ENCODE assay signal across 8 mouse cellular contexts in genomic region chr7:92777108-92777973, GRCm38 (mm10). TPM values are rescaled to one million over a fixed set of nuclear protein-coding genes. Genes with fewer than 3 reads are reported as not detected.
DNase-seq lines count a peak whose midpoint lies in the region; ATAC-seq and TF ChIP-seq lines count a peak whose summit lies in the region.

No protein-coding gene starts in this region.

- H3K4me3 ChIP-seq in embryonic facial prominence, embryonic 10.5 days, result peak overlapping the region; percentile 46
- no peak overlapping the region for H3K4me3 ChIP-seq in intestine, embryonic 16.5 days (ENCODE audit: low read length)
- H3K4me3 ChIP-seq in midbrain, embryonic 11.5 days (ENCODE audit: low read depth, low read length), result no peak overlapping the region; the same call in 1 of the 2 replicates
- H3K4me3 ChIP-seq in stomach, postnatal 0 days (ENCODE audit: low read depth, low read length), result peak overlapping the region; percentile 27

- no peak; the same call in 1 of the 2 replicates for TF ChIP-seq CTCF in stomach, postnatal 0 days (IDR thresholded peaks at IDR 0.05; ENCODE audit: low read depth)

- H3K36me3 ChIP-seq in embryonic facial prominence, embryonic 10.5 days (replicated peaks), result no peaks in the 10 kb centered on the region
- H3K36me3 ChIP-seq in intestine, embryonic 16.5 days (ENCODE audit: control insufficient read depth, insufficient read depth, low read length), result no peaks in the 10 kb centered on the region
- H3K36me3 ChIP-seq in midbrain, embryonic 11.5 days (ENCODE audit: control insufficient read depth, insufficient read depth, low read length), result no peaks in the 10 kb centered on the region
- H3K36me3 ChIP-seq in stomach, postnatal 0 days (ENCODE audit: control insufficient read depth, insufficient read depth, low read length), result no peaks in the 10 kb centered on the region

- H3K4me1 ChIP-seq in embryonic facial prominence, embryonic 10.5 days, result peaks cover 38% of the 10 kb centered on the region
- H3K4me1 ChIP-seq in intestine, embryonic 16.5 days (ENCODE audit: control insufficient read depth, insufficient read depth, low read length), result peaks cover 7% of the 10 kb centered on the region; the same call in 1 of the 2 replicates
- peaks cover 12% of the 10 kb centered on the region for H3K4me1 ChIP-seq in midbrain, embryonic 11.5 days (ENCODE audit: control insufficient read depth, insufficient read depth, low read length)
- H3K4me1 ChIP-seq in stomach, postnatal 0 days (replicated peaks; ENCODE audit: control insufficient read depth, insufficient read depth), result no peaks in the 10 kb centered on the region

- WGBS in embryonic facial prominence, embryonic 10.5 days, result 23% methylated on average over 17 of the region's 17 CpGs
- 29% methylated on average over 17 of the region's 17 CpGs for WGBS in intestine, embryonic 16.5 days
- WGBS in midbrain, embryonic 11.5 days, result 24% methylated on average over 17 of the region's 17 CpGs
- WGBS in stomach, postnatal 0 days, result 24% methylated on average over 17 of the region's 17 CpGs

- peak; percentile 80 for DNase-seq in embryonic facial prominence, embryonic 10.5 days (ENCODE audit: low spot score)
- DNase-seq in heart, adult 11 months, result peak; percentile 97
- peak; percentile 56 to 66 for DNase-seq in left cerebral cortex, postnatal 14 days (ENCODE audit: low spot score in 2 of 2)
- DNase-seq in midbrain, embryonic 11.5 days (ENCODE audit: low spot score, missing footprints), result peak; percentile 93
- peak; percentile 23 for DNase-seq in stomach, postnatal 0 days (ENCODE audit: low spot score)
- no peak for DNase-seq in thymus, postnatal 14 days

- peak overlapping the region; percentile 84 for H3K27ac ChIP-seq in embryonic facial prominence, embryonic 10.5 days (replicated peaks)
- H3K27ac ChIP-seq in intestine, embryonic 16.5 days (ENCODE audit: low read length), result peak overlapping the region; percentile 71
- H3K27ac ChIP-seq in midbrain, embryonic 11.5 days (ENCODE audit: low read depth, low read length), result peak overlapping the region; percentile 41; the same call in 1 of the 2 replicates
- peak overlapping the region; percentile 77 for H3K27ac ChIP-seq in stomach, postnatal 0 days (replicated peaks)

- no peak for TF ChIP-seq EP300 in stomach, postnatal 0 days (optimal IDR thresholded peaks at IDR 0.05)

- intact Hi-C loops in left cerebral cortex, postnatal 14 days (cut with DNase I), result loop anchor here (5.0 kb wide), 1 partner anchor 35 kb away; the partner anchor contains the start of gene Rab30

- peak overlapping the region; percentile 30 for H3K4me2 ChIP-seq in intestine, embryonic 16.5 days (ENCODE audit: low read depth, low read length)
- peak overlapping the region; percentile 38 for H3K4me2 ChIP-seq in midbrain, embryonic 11.5 days
- H3K4me2 ChIP-seq in stomach, postnatal 0 days (replicated peaks; ENCODE audit: low read depth), result peak overlapping the region; percentile 44

- no peaks in the 10 kb centered on the region for H3K27me3 ChIP-seq in embryonic facial prominence, embryonic 10.5 days (replicated peaks; ENCODE audit: low read depth, poor library complexity, severe bottlenecking)
- H3K27me3 ChIP-seq in intestine, embryonic 16.5 days (replicated peaks; ENCODE audit: control insufficient read depth, insufficient read depth, low read length), result no peaks in the 10 kb centered on the region
- no peaks in the 10 kb centered on the region for H3K27me3 ChIP-seq in midbrain, embryonic 11.5 days (ENCODE audit: control insufficient read depth, insufficient read depth, low read length)
- no peaks in the 10 kb centered on the region for H3K27me3 ChIP-seq in stomach, postnatal 0 days (ENCODE audit: control insufficient read depth, insufficient read depth, low read length)

- no peaks in the 10 kb centered on the region for H3K9me3 ChIP-seq in embryonic facial prominence, embryonic 10.5 days
- no peaks in the 10 kb centered on the region for H3K9me3 ChIP-seq in intestine, embryonic 16.5 days (ENCODE audit: control insufficient read depth, low read length)
- no peaks in the 10 kb centered on the region for H3K9me3 ChIP-seq in midbrain, embryonic 11.5 days (ENCODE audit: control insufficient read depth, low read length)
- H3K9me3 ChIP-seq in stomach, postnatal 0 days (ENCODE audit: control insufficient read depth, low read length), result no peaks in the 10 kb centered on the region

- H3K9ac ChIP-seq in intestine, embryonic 16.5 days (ENCODE audit: low read depth, low read length), result peak overlapping the region; percentile 44; the same call in 1 of the 2 replicates
- peak overlapping the region; percentile 43 for H3K9ac ChIP-seq in midbrain, embryonic 11.5 days (ENCODE audit: low read length)
- H3K9ac ChIP-seq in stomach, postnatal 0 days (ENCODE audit: low read length), result peak overlapping the region; percentile 48

- peak; percentile 65 for ATAC-seq in cerebellum, adult (ENCODE audit: insufficient number of reproducible peaks, low FRiP score, low TSS enrichment)
- ATAC-seq in intestine, embryonic 16.5 days, result peak; percentile 61
- ATAC-seq in midbrain, embryonic 11.5 days (ENCODE audit: low FRiP score), result peak; percentile 72
- peak; percentile 32; the same call in 1 of the 2 replicates for ATAC-seq in stomach, postnatal 0 days (ENCODE audit: low FRiP score, low TSS enrichment)

RNA-seq across cellular contexts. Expression of gene Rab30, which starts 35.9 kb away (rescaled TPM):
- 9.1 and 12.3 TPM in 2 replicates for polyA plus RNA-seq in embryonic facial prominence, embryonic 10.5 days (2016; fragmentation: Nextera tagmentation; extraction: Ambion mirVana)
- 30.3 and 37.3 TPM in 2 replicates for polyA plus RNA-seq in intestine, embryonic 16.5 days (2015; fragmentation: Nextera tagmentation; extraction: Ambion mirVana)
- 10 to 100 TPM; 32.6 to 36.0 TPM for total RNA-seq in left cerebral cortex, postnatal 14 days (2021)
- 19.4 and 20.0 TPM in 2 replicates for polyA plus RNA-seq in midbrain, embryonic 11.5 days (2014; fragmentation: Nextera tagmentation; extraction: Ambion mirVana)
- 12.1 and 13.3 TPM in 2 replicates for polyA plus RNA-seq in stomach, postnatal 0 days (2015; fragmentation: Nextera tagmentation; extraction: Ambion mirVana)

Comparison
In these comparisons a context has a peak if more than half of its experiments do, and no peak if none do; other contexts are left out.
1. H3K4me3 ChIP-seq: peak in embryonic facial prominence, embryonic 10.5 days (single experiment) and stomach, postnatal 0 days (single experiment); none in intestine, embryonic 16.5 days (single experiment) and midbrain, embryonic 11.5 days (single experiment).
2. Peak in every context shown above with its lines, with median percentiles within 50 percentile points of each other: ATAC-seq, H3K27ac ChIP-seq, H3K4me2 ChIP-seq and H3K9ac ChIP-seq.